Mouse (Mus musculus): ENCODE results near the gene Cwc25.

GRCm38 (mm10) chr11:97723709-97724108 lies 42.6 kb downstream of the Cwc25 start:
- TF ChIP-seq POLR2A (IDR thresholded peaks at IDR 0.05; ENCODE audit: borderline replicate concordance, low read depth, low read length) = no peak
- no peak for TF ChIP-seq CTCF (IDR thresholded peaks at IDR 0.05; ENCODE audit: low read depth, low read length)
